Mouse (Mus musculus) cerebellum, adult (tissue): ENCODE results near the gene Lrrd1.
A peak's percentile ranks its signal among the peaks of the same experiment; 100 is the strongest.
"Not testable (repeated sequence)": the region's sequence is repeated elsewhere in the genome, so short reads cannot be mapped to it uniquely, and the experiment has no call there.

Experiments used
- ATAC-seq: cut with Nextera tagmentation; 2 replicates; pipeline ENCODE4 v1.9.2; 2017; ENCODE audit warnings: mild to moderate bottlenecking, moderate library complexity, mixed read lengths; ENCODE audit not compliant: insufficient number of reproducible peaks, low FRiP score, low TSS enrichment

The Lrrd1 gene

DNA sequence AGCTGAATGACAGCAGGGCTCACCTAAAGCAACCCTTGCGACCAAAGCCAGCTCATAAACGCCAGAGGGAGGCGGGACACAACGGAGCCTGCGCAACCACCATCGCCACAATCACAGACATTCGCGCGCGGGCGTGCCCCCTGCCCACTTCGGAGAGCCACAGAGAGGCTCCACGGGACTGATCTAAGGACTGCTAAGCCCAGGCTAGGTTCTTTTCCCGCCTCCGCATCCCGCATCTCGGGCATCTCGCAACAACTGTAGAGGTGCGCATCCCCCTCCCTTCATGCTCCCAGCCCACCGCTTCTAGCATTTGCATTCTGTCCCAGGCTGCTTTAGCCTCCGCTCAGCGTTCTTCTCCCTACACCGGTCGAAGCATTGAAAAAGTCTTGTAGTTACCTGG, at the start of gene Lrrd1:
TSS of gene Lrrd1 (plus strand) at position 148 of the 400 bp plus-strand sequence.
- no peak for ATAC-seq

DNA sequence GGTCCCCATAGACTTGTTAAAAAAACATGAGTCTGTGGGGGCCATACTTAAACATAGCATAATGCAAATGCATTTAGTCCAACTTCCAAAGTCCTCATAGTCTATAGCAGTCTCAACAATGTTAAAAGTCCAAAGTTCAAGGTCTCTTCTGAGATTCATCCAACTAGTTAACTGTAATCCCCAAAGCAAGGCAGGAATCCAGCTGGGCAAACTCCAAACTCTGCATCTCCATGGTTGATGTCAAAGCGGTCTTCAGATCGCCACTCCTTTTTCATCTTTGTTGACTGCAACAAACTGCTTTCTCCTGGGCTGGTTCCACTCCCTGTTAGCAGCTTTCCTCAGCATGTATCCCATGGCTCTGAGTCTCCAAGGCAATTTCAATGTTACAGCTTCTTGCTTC, 47.9 kb upstream of the Lrrd1 start:
- not testable (repeated sequence) for ATAC-seq

DNA sequence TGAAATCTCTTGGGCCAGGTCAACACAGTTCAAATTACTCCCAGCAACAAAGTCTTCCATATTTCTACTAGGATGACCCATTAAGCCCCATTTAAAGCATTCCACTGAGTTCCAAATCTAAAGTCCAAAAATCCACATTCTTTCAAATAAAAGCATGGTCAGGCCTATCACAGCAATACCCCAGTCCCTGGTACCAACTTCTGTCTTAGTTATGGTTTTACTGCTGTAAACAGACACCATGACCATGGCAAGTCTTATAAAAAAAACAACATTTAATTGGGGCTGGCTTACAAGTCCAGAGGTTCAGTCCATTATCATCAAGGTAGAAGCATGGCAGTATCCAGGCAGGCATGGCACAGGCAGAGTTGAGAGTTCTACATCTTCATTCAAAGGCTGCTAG, 46.3 kb upstream of the Lrrd1 start:
- ATAC-seq = not testable (repeated sequence)

DNA sequence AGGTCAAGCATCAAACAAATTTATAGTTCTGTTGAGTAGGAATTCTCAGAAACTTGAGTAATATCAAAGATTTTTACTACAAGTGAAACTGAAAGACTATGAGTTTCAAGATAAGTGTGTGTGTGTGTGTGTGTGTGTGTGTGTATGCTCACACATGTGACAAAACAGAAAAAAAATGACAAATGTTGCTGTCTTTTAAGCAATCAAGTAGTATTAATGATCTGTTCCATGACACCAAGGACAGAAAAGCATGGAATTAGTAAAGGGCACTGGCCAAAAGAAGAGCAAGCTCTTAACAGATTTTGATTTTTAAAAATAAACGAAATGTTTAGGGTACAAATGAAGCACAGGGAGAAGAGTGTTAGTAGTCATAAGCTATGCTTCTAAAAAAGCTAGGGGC, 44.9 kb upstream of the Lrrd1 start:
- no peak for ATAC-seq

DNA sequence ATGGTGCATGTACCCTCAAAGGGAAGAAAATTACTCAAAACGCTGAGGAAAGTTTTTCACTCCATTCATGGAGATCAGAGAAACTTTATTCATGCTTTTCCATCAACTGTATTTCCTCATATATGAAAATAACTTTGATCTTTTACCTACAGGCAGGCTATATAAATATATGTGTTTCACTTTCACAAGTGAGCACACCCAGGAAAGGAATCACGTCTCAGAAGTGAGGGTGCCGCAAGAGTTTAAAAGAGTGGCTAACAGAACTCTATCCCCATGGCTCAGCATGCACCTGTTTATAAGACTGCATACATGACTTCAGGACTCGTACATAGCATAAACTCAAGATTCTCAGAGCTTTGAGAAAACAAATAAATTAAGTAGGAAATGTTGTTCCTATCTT, 44.1 kb upstream of the Lrrd1 start:
- no peak for ATAC-seq

DNA sequence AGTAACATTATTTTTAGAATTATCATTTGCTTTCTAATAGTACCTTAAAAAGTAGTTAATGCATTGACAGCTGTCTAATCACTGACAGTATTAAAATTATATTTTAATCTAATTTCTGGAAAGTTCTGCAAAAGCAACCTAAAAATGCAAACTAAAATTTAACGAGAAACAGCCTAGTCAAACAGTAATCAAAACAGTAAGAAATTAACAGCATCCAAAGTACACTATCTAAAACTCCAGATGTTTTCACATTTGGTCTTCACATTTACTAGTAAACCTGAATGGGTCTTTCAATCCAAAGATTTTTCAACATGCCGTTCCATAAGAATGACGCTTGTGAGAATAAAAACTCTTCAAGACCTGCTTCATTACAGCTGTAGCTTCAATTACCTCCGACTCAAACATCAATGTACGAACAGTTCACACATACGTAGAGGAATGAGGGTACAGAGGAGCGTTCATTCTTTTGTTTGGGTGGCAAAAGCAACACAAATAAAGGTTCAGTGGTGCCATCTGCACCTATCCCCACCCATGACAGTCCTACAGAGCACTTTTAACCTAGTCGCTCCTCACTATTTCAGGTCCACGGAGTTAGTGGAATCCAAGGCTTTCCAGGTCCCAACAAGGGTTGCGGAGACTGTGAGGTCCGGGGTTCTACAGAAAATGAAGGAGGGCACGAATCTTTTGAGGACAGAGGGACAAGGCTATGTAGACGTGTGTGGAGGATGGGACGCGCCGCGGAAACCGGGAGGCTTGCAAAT, 43.1 kb upstream of the Lrrd1 start:
- ATAC-seq = no peak

DNA sequence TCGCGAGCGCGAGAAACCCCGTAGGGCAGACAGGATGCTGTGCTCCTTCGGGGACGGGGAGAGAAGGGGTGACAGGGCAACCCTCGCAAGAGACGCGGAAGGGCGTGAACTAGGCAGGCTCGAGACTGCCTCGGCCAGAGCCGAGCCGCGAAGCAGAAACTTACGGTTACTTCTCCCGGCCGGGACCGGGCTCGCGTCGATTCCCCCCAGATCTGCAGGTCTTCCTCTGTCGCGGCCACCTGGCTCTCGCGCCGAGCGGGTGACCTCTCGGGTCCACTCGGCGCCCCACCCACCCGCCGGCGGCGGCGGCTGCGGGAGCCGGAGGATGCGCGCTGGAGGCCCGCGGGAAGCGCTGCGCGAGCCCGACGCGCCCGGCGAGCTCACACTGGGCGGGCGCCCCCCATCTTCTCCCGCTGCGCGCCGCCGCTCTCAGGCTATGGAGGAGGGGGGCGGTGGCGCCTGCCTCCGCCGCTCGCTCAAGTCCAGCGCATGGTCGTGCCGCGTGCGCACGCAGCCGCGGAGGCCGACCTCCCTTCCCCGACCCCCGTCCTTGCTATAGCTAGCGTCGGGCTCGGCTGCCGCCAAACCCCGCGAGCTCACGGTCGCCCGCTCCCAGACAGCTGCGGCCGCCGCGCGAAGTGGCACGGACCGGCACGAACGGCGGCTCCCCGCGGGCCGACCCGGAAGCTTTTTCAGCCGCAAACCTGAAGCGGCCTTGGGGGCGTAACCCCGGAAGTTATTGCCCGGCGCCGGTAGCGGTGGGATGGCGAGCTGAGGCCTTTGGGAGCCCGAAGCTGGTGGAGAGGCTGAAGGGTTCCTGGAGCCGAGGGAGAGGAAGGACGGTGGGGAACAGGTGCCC, 42.3 kb upstream of the Lrrd1 start, which contains the start of the genes Ankib1 and Krit1:
TSS of gene Ankib1 (minus strand) at position 493 of the 859 bp plus-strand sequence.
TSS of gene Krit1 (plus strand) at position 752 of the 859 bp plus-strand sequence.
- peak; percentile 94 for ATAC-seq

DNA sequence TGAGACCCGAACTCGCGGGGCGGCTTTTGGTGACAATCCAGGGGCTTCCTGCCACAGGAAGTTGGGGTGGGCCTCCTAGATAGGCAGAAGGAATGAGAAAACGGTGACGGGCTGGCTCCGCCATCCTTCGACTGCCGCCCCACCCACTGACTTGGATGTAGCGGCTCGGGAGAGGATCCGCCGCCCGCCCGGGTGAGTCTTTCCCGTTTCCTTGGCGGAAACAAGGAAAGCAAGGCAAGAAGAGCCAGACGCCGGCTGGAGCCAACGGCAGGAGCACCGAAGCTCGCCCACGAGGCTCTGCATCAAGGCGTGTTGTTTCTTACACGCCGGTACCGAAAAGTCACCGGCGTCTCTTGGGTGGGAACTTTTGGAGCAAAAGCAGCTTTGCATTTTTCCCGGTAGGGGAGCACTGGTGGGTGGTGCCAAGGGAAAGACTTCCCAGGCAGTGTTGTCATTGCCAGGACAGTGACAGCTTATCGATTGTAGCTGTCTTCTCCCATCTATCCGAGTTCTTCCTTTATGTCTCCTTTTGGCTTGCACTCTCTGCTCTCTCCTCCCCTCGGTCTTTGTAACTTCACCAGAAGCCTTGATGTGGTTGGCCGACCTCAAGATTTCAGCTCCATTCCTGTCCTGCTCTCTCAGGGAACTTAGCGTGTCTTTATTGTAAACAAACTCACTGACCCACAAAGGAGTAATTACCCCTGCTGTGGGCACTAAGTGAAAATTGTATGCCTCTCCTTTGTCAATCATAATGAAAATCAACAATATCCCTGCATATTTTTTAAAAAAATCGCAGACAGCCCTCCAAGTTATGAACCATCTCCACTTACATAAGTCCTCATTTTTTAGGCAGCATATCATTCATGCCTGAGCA, 41.4 kb upstream of the Lrrd1 start:
- ATAC-seq = peak; percentile 79

DNA sequence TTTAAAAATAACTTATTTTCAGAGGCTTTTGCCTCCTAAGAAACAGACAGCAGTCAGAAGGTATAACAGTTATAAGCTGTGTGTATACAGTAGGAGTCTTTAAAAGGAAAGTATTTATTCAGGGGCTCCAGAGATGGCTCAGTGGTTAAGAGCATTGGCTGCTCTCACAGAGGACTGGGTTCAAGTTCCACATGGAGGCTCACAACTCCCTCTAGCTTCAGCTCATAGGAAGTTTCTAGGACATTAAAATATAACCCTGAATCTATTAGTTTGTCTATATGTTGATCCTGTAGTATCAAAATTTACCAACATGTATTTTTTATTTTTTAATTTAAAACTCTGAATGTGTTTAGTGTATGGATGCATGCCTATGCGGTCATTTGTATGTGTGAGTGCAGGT, 36.5 kb upstream of the Lrrd1 start:
- ATAC-seq = no peak

DNA sequence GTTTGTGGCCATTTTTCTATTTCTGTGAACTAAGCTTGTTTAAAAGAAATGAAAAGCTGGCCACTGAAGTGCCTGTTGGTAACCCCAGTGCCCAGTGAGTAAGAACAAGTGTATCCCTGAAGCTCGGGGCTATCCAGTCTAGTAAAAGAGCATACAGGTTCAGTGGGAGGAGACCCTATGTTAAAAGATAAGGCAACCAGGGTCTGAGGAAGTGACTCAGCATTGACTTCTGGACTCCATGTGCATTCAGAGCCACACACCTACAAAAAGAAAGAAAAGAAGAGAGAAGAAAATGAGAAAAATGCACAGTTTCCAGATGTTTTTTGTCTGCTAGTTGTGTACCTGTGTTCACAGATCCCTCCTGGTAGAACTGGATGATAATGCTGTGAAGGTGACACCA, 10.9 kb upstream of the Lrrd1 start:
- ATAC-seq = no peak

DNA sequence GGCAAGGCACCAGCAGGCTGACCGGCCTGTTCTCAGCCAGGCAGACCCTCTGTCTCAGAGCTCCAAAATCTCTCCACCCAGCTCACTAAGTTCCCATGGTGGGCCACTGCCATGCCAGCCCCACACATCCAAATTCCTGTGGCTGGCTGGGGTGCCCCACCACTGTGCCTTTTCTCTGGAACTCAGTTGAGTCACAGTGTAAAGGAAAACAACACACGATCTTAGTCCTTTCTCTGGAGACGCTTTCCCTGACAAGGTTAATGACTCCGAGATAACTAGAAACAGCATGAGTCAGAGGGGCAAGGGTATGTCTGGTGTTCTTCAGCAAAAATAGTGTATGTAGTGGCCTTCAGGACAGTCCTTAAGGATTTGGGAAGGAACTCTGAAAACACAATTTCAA, 25.2 kb downstream of the Lrrd1 start:
- no peak for ATAC-seq

DNA sequence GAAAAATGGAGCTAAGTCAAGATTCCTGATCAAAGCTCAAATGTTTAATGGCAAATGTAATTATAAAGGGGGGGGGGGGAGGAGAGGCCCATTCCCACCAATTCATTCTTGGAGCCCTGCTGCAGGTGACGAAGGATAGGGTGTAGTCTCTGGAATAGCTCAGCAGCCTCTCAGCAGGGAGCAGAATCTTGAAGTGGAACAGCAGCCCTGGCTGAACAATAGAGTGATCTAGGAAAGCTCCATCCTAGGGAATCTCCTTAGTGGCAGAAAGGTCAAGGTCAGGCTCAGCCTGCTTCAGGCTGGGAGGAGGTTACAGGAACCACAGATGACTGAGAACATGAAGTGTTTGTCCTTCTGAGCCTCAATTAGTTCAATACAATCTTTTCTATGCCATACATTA, 27.4 kb downstream of the Lrrd1 start:
- no peak for ATAC-seq

DNA sequence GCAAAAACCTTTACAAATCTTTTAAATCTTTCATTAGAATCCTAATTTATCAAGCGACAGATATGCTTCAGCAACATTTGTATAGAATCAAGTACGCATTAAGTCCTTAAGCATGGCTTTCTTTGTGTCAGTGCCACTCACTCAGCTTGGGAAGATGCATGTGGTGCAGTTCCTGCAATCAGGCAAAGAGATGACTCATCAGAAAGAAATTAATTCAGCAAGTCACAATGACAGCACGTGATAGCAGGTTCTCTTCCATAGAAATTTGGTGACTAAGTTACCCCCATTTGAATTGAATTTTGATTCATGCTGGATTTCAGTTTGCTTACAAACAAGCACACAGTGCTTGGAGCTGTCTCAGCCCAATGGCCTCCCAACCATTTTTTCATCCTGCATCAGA, 28.5 kb downstream of the Lrrd1 start:
- no peak for ATAC-seq

DNA sequence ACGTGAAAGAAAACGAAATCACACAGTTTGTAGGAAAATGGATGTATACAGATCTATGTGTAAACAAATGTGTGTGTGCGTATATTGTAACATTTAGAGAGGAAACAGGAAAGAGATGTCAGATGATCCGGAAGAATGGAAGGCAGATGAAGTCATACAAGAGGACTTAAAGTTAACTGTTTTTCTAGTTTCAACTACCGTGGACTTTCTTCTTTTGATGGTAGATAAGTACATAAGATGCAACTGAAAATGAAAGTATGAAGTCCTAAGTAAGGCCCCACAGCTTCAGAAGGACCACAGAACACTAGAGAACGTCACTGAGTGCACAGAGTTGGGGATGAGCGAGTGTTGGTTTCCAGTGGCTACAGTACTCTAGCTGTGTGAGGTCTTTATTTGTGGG, 41.9 kb downstream of the Lrrd1 start:
- ATAC-seq = not testable (repeated sequence)

DNA sequence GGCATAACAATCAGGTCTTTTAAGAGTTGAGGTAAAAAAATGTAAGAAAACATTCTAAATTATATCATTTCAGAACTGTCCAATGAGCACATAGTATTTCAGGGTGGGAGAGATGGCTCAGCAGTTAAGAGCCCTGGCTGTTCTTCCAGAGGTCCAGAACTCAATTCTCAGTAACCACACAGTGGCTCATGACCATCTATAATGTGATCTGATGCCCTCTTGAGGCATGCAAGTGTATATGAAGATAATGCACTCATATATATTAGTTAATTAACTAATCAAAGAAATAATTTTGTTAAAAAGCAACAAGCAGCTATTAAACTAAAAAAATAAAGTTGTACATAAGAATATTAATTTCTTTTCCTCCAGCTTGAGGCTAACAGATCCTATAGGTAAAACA, 44.2 kb downstream of the Lrrd1 start:
- no peak for ATAC-seq

DNA sequence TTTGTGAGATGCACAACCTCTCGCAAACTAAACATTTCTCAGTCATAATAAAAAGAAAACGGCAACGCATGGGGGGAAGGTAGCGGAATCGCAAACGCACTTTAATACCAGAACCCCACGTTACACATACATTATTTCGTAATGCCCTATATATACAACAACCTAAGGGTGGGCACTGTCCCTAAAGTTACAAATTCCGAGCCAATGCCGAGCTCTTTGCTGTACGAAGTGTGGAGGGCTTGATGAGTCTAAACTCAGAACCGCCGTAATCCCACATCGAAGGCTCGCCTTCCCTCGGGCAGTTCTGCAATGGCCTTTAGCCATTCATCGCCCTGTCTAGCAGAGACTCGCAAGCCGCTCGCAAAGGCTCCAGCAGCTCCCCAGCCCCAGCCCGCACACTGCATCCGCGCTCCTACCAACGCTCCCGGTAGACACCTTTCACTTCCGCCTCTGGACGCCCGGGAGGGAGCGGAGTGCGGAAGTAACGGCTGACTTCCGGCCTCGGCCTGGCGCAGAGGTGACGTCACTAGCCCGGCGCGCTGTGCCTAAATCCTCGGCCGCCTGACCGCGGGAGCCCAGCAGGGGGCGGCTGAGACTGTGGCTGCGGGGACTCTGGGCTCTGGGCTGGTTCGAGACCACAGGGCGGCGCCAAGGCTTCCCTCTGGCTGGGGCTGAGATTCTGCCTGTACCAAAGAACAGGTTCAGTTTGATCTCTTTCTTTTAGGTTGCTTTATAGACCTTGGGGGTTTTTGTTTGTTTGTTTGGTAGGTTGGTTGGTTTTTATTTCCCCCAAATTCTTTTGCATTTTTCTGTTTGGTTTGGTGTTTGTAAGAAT, 48.7 kb downstream of the Lrrd1 start, which contains the start of gene Mterf1a:
TSS of gene Mterf1a (minus strand) at position 475 of the 835 bp plus-strand sequence.
- ATAC-seq = peak; percentile 100

DNA sequence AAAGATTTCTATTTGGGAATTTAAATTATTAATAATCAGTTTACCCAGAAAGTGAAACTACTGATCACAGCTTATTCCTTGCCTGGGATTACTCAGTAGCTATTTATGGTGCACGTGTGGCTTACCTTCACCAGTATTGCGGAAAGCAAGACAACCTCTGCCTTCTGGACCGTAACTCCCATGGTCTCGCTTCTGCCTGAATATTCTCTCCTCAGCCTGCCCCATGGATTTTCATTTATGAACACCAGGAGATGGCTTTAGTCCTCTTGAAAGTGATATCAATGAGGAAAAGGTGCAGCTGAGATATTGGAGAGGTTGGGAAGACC, 49.3 kb downstream of the Lrrd1 start:
- ATAC-seq = not testable (repeated sequence)

DNA sequence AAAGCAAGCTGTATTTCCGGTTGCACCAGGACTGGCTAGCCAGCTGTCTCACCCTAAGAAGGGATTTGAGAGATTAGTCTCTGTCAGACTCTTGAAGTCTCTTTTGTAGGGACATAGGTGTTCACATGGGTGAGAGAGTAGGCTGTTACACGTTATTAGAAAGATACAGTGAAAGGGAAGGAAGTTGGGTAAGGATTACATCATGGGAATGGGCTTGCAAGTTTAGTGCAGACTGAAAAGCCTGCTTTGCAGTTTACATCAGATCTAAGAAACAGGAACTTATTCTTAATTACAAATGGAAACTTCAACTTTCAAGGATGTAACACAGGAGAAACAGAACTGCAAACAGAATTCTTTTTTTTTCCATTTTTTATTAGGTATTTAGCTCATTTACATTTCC, 60.5 kb downstream of the Lrrd1 start:
- ATAC-seq = no peak
